Mouse (Mus musculus): Measurements from ENCODE around the gene Stum.

DNA sequence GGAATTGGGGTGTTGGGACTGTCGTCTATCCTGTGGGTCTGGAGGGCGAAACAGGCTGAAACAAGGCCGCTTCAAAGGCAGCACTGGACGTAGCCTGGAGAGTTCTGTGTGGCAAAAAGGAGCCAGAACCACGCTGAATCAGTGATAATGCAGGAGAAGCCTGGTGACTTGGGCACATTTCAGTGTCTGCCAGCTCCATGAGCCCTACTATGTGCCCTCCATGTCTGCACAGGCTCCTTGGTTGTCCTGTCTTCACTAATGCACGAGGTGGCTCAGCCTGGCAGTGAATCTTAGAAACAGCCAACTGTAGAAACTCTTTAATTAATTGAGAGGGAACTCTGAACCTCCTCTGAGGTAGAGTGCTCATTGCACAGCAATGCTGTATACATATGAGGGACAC is 56.9 kb downstream of the Stum start:
- no peak for TF ChIP-seq GATA1 (IDR thresholded peaks at IDR 0.05; ENCODE audit: low read length)
- no peak for TF ChIP-seq TAL1 (IDR thresholded peaks at IDR 0.05; ENCODE audit: low read length)
